Mouse (Mus musculus) heart, embryonic 11.5 days (tissue): Measurements from ENCODE around the gene Dcdc2b. TPM values are rescaled to one million over a fixed set of nuclear protein-coding genes. Genes with fewer than 3 reads are reported as not detected.
A peak's percentile ranks its signal among the peaks of the same experiment; 100 is the strongest.

Experiments
- ATAC-seq: fragments of 200-750 bp; cut with Nextera tagmentation; replicated peaks from 2 replicates; pipeline ENCODE4 v1.8.0; 2017; ENCODE audit warnings: moderate library complexity; ENCODE audit not compliant: insufficient number of reproducible peaks, low FRiP score, low TSS enrichment
- H3K27ac ChIP-seq: fragments of 300-500 bp; sonication (generic); 2 replicates; pipeline ENCODE4 v1.5.1; 2014; ENCODE audit warnings: mild to moderate bottlenecking, low read depth, low read length
- H3K27me3 ChIP-seq: fragments of 300-500 bp; sonication (generic); 2 replicates; pipeline ENCODE4 v1.6.1; 2014; ENCODE audit warnings: mild to moderate bottlenecking, low read length, mixed read lengths; ENCODE audit not compliant: control insufficient read depth, insufficient read depth
- H3K36me3 ChIP-seq: fragments of 300-500 bp; sonication (generic); 2 replicates; pipeline ENCODE4 v1.6.1; 2014; ENCODE audit warnings: mild to moderate bottlenecking, low read length, moderate library complexity, mixed read lengths; ENCODE audit not compliant: control insufficient read depth, insufficient read depth
- H3K4me1 ChIP-seq: fragments of 300-500 bp; sonication (generic); 2 replicates; pipeline ENCODE4 v1.6.1; 2014; ENCODE audit warnings: low read length; ENCODE audit not compliant: control insufficient read depth, insufficient read depth
- H3K4me2 ChIP-seq: fragments of 300-500 bp; sonication (generic); 2 replicates; pipeline ENCODE4 v1.6.1; 2014; ENCODE audit warnings: mild to moderate bottlenecking, moderate library complexity
- H3K4me3 ChIP-seq: fragments of 300-500 bp; sonication (generic); 2 replicates; pipeline ENCODE4 v1.5.1; 2014; ENCODE audit warnings: low read depth, low read length
- H3K9ac ChIP-seq: fragments of 300-500 bp; sonication (generic); 2 replicates; pipeline ENCODE4 v1.6.1; 2014; ENCODE audit warnings: mild to moderate bottlenecking, low read depth, low read length, moderate library complexity
- H3K9me3 ChIP-seq: fragments of 300-500 bp; sonication (generic); replicated peaks from 2 replicates; pipeline ENCODE4 v1.6.1; 2016; ENCODE audit warnings: low read length; ENCODE audit not compliant: control insufficient read depth
- WGBS: fragments of 180-500 bp; shearing (Covaris S2); extraction: QIAGEN DNeasy Blood & Tissue Kit; methylation state at CpG from one replicate; pipeline ENCODE4 v1.1.7; 2014; ENCODE audit not compliant: insufficient replicate concordance; 5-methylcytosine and 5-hydroxymethylcytosine counted together
- polyA plus RNA-seq: library from polyadenylated mRNA; unstranded; fragments of >200 nt; fragmentation: Nextera tagmentation; extraction: Ambion mirVana; gene quantifications from 2 replicates; pipeline ENCODE4 v1.2.1, GENCODE M21; 2014

Dcdc2b gene
- polyA plus RNA-seq, 1 experiment from 2014 or later = 2.7 TPM

- Histone ChIP-seq H3K9ac (peak overlapping the region; percentile 54), H3K4me2 (peak overlapping the region; percentile 84), H3K4me3 (peak overlapping the region; percentile 69), H3K36me3 (peaks cover 24% of the 10 kb centered on the region), H3K27ac (peak overlapping the region; percentile 78), H3K27me3 (no peaks in the 10 kb centered on the region), H3K9me3 (no peaks in the 10 kb centered on the region), H3K4me1 (peaks cover 22% of the 10 kb centered on the region)
- ATAC-seq = no peak
- WGBS = under 1% methylated on average over 6 of the region's 6 CpGs
Observed at GRCm38 (mm10) chr4:129625029-129625370, 10.9 kb upstream of the Dcdc2b start.

DNA sequence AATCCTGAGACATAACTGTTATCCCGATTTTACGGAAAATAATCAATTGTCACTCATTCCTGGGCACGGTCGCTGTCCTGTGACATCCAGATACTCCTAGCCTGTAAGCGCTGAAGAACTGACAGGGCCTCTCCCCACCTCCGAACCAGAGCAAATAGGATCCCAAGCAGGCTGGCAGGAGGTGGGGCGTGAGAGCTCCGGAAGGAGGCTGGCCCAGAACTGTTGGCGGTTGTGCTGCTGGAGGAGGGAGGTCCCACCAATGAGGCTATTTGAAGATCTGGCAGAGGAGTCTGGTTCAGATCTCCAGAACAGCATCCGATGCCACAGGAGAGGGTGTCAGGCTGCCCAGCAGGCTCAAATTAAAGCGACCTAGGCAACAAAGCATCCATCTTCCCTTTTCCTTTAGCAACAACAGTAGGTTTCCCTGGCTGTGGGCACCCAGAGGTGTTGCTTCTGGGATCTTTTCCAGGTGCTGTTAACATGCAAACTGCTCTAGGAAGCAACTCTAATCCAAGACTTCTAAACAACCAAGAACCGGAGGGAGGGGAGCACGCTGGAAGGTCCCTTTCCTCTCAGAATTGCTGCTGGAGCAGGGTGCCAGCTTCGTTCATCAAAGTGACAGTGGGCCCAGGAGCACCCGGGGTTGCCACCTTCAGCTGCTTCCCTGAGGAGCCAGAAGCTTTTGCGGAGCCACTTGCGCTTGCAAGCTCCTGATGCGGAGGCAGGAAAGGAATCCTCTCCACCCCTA lies 10.4 kb upstream of the Dcdc2b start:
- H3K27ac ChIP-seq = peak overlapping the region; percentile 78
- peaks cover 18% of the 10 kb centered on the region for H3K36me3 ChIP-seq
- peaks cover 22% of the 10 kb centered on the region for H3K4me1 ChIP-seq
- no peaks in the 10 kb centered on the region for H3K9me3 ChIP-seq
- ATAC-seq = peak; percentile 86
- peak overlapping the region; percentile 84 for H3K4me2 ChIP-seq
- H3K27me3 ChIP-seq = no peaks in the 10 kb centered on the region
- H3K9ac ChIP-seq = peak overlapping the region; percentile 82; the same call in 1 of the 2 replicates
- H3K4me3 ChIP-seq = peak overlapping the region; percentile 69
- 1% methylated on average over 18 of the region's 18 CpGs for WGBS

DNA sequence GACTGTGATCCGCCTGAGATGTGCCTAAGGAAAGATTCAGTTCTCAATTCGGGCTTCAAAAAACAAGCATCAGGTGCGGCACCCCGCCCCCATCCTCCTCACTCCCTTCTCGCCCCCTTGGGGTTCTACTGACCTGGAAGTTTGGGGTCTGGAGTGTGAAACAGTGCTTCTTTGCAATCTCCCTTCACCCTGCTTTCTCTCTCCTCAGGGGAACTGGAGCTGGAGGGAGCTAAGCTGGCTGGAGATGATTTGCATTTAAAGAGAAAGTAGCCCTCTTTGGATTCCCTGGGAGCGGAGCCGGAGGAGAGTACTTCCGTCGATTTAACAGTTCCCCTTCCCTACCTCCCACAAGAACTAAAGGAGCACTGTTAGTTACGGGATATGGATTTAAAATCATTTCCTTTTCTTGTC lies 9.6 kb upstream of the Dcdc2b start, which contains the start of gene Ccdc28b:
Gene Ccdc28b (minus strand): TSS at position 267 of the 411 bp plus-strand sequence.
- ATAC-seq = no peak
- peaks cover 22% of the 10 kb centered on the region for H3K4me1 ChIP-seq
- H3K4me2 ChIP-seq = peak within 1 kb of the TSS; percentile 84
- no peaks in the 10 kb centered on the region for H3K9me3 ChIP-seq
- peaks cover 10% of the 10 kb centered on the region for H3K36me3 ChIP-seq
- H3K9ac ChIP-seq = peak within 1 kb of the TSS; percentile 82
- H3K27me3 ChIP-seq = no peaks in the 10 kb centered on the region
- peak within 1 kb of the TSS; percentile 78 for H3K27ac ChIP-seq
- under 1% methylated on average over 10 of the region's 10 CpGs for WGBS
- H3K4me3 ChIP-seq = peak within 1 kb of the TSS; percentile 69

DNA sequence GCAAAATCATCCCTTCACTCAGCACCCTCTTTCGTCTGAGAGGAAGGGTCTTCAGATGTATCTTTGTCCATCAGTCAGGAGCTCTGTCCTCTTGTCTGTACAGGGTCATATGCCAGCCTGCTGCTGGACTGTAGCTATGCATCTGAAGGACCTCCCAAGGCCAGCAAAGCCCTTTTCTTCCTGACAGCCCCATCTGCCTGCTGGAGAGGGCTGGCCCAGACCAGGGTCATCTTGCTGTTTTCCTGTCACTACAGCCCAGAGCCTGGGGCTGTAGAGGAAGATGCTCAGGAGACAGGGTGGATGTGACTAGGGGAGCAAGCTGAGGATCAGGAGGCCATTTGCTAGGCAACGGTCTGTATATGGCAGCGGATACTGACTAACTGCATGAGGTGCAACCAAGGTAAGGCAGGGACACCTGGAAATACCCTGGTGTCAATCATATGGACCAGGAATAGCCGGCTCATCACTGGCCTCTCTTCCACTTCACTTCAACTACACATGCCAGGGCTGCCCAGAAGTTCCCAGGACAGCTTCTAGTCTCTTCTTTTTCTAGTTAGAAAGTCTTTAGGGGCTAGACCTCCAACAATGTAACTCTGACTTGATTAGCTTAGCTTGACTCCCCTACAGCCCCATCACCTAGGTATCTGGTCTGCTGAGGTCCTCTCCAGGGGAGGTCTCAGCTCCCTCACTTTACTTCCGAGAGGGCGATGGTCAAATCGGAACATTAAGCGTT lies 8.9 kb upstream of the Dcdc2b start:
- peak overlapping the region; percentile 84 for H3K4me2 ChIP-seq
- H3K27me3 ChIP-seq = no peaks in the 10 kb centered on the region
- H3K9ac ChIP-seq = peak overlapping the region; percentile 82
- no peaks in the 10 kb centered on the region for H3K9me3 ChIP-seq
- H3K4me1 ChIP-seq = peaks cover 27% of the 10 kb centered on the region
- peaks cover 6% of the 10 kb centered on the region for H3K36me3 ChIP-seq
- no peak for ATAC-seq
- H3K4me3 ChIP-seq = peak overlapping the region; percentile 69
- 16% methylated on average over 8 of the region's 8 CpGs for WGBS
- H3K27ac ChIP-seq = peak overlapping the region; percentile 78; the same call in 1 of the 2 replicates

DNA sequence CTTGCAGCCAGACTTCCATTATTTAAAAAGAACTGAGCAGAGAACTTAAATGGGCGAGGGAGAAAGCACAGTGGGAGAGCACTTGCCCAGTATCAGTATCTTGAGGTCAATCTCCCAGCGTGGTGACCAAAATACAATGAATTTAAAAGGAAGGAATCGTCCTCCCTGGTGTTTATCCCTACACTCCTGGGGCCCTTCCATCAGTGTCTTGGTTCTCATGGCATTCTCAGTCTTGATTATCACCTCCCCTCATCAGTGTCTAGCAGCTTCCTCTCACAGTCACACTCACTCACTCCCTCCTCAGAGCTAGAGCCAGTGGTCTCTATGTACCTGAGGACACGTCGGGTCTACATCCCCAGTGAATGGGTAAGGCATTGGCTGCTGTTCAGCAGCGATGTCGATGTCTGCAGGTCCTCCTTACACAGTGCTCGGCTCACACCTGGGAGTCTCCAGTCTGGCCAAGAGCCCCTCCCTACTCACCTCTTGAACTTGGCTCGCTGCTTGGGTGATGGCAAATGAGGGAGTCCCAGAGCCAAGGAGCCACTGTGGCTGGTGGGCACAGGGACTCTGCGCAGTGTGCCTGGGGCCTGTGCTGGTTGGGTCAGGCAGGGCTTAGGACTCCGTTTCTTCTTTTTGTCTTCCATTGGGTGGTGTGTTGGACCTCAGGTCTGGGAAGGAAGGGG lies 8.2 kb upstream of the Dcdc2b start:
- no peak for ATAC-seq
- H3K9ac ChIP-seq = no peak overlapping the region; the same call in 1 of the 2 replicates
- WGBS = 63% methylated on average over 11 of the region's 11 CpGs
- peak overlapping the region; percentile 69; the same call in 1 of the 2 replicates for H3K4me3 ChIP-seq
- peak overlapping the region; percentile 84 for H3K4me2 ChIP-seq
- H3K4me1 ChIP-seq = peaks cover 29% of the 10 kb centered on the region
- H3K9me3 ChIP-seq = no peaks in the 10 kb centered on the region
- H3K27me3 ChIP-seq = no peaks in the 10 kb centered on the region
- H3K27ac ChIP-seq = no peak overlapping the region
- H3K36me3 ChIP-seq = peaks cover 3% of the 10 kb centered on the region

- Histone ChIP-seq H3K27me3 (no peaks in the 10 kb centered on the region), H3K4me2 (no peak overlapping the region), H3K4me1 (peaks cover 29% of the 10 kb centered on the region), H3K9ac (no peak overlapping the region), H3K9me3 (no peaks in the 10 kb centered on the region), H3K36me3 (no peaks in the 10 kb centered on the region), H3K4me3 (no peak overlapping the region), H3K27ac (no peak overlapping the region)
- ATAC-seq = no peak
- WGBS = 68% methylated on average over 8 of the region's 8 CpGs
Observed at GRCm38 (mm10) chr4:129621283-129621841, 7.3 kb upstream of the Dcdc2b start.

- no peak overlapping the region for H3K4me3 ChIP-seq
- H3K9me3 ChIP-seq = no peaks in the 10 kb centered on the region
- H3K9ac ChIP-seq = no peak overlapping the region
- H3K27me3 ChIP-seq = no peaks in the 10 kb centered on the region
- no peaks in the 10 kb centered on the region for H3K36me3 ChIP-seq
- ATAC-seq = no peak
- no peak overlapping the region for H3K4me2 ChIP-seq
- H3K4me1 ChIP-seq = peaks cover 29% of the 10 kb centered on the region
- no peak overlapping the region for H3K27ac ChIP-seq
- 78% methylated on average over 11 of the region's 11 CpGs for WGBS
Observed at GRCm38 (mm10) chr4:129620419-129621282, 6.6 kb upstream of the Dcdc2b start.
